Mouse (Mus musculus): ENCODE results near the gene Kif23. TPM values are rescaled to one million over a fixed set of nuclear protein-coding genes. Genes with fewer than 3 reads are reported as not detected.

Kif23 gene
- total RNA-seq (2021), result 10 to 100 TPM in 1 of 2 experiments, 1 to 10 TPM in 1; 7.4 to 11.1 TPM
- long read RNA-seq, partial matches to known transcripts, result 0 of 1 reads
- long read RNA-seq, other reads (novel, unspliced or antisense), result 1 of 1 reads

GRCm38 (mm10) chr9:61946623-61947401 is at the start of gene Kif23:
Kif23 (minus strand) TSS chr9:61946774.
- DNase-seq (ENCODE audit: low spot score in 2 of 2), result peak; percentile 96 to 98

GRCm38 (mm10) chr9:61991158-61991557 is 44.6 kb upstream of the Kif23 start:
- no peak for DNase-seq (ENCODE audit: low spot score in 2 of 2)

- DNase-seq (ENCODE audit: low spot score in 2 of 2), result no peak
Measured at GRCm38 (mm10) chr9:61990738-61991137, 44.2 kb upstream of the Kif23 start.

GRCm38 (mm10) chr9:61986055-61986454 is 39.5 kb upstream of the Kif23 start:
- DNase-seq (ENCODE audit: low spot score in 2 of 2), result no peak

GRCm38 (mm10) chr9:61985183-61985863 is 38.7 kb upstream of the Kif23 start:
- DNase-seq (ENCODE audit: low spot score in 2 of 2), result peak; percentile 73

GRCm38 (mm10) chr9:61982940-61983620 is 36.5 kb upstream of the Kif23 start:
- DNase-seq (ENCODE audit: low spot score in 2 of 2), result no peak

GRCm38 (mm10) chr9:61981876-61982275 is 35.3 kb upstream of the Kif23 start:
- DNase-seq (ENCODE audit: low spot score in 2 of 2), result no peak

- DNase-seq (ENCODE audit: low spot score in 2 of 2), result no peak
Measured at GRCm38 (mm10) chr9:61979983-61980382, 33.4 kb upstream of the Kif23 start.

GRCm38 (mm10) chr9:61977258-61977945 is 30.8 kb upstream of the Kif23 start:
- DNase-seq (ENCODE audit: low spot score in 2 of 2), result no peak

- no peak for DNase-seq (ENCODE audit: low spot score in 2 of 2)
Measured at GRCm38 (mm10) chr9:61972031-61972430, 25.5 kb upstream of the Kif23 start.

GRCm38 (mm10) chr9:61971045-61971444 is 24.5 kb upstream of the Kif23 start:
- DNase-seq (ENCODE audit: low spot score in 2 of 2), result no peak

- DNase-seq (ENCODE audit: low spot score in 2 of 2), result no peak
Measured at GRCm38 (mm10) chr9:61967357-61967756, 20.8 kb upstream of the Kif23 start.

GRCm38 (mm10) chr9:61965987-61966386 is 19.4 kb upstream of the Kif23 start:
- DNase-seq (ENCODE audit: low spot score in 2 of 2), result no peak

- DNase-seq (ENCODE audit: low spot score in 2 of 2), result peak; percentile 86 to 87
Measured at GRCm38 (mm10) chr9:61965411-61965930, 18.9 kb upstream of the Kif23 start.

- DNase-seq (ENCODE audit: low spot score in 2 of 2), result no peak
Measured at GRCm38 (mm10) chr9:61963356-61963755, 16.8 kb upstream of the Kif23 start.

- DNase-seq (ENCODE audit: low spot score in 2 of 2), result no peak
Measured at GRCm38 (mm10) chr9:61961181-61961580, 14.6 kb upstream of the Kif23 start.

- DNase-seq (ENCODE audit: low spot score in 2 of 2), result no peak
Measured at GRCm38 (mm10) chr9:61960753-61961152, 14.2 kb upstream of the Kif23 start.

- DNase-seq (ENCODE audit: low spot score in 2 of 2), result no peak
Measured at GRCm38 (mm10) chr9:61959921-61960569, 13.5 kb upstream of the Kif23 start.

- DNase-seq (ENCODE audit: low spot score in 2 of 2), result no peak
Measured at GRCm38 (mm10) chr9:61954707-61955106, 8.1 kb upstream of the Kif23 start.

GRCm38 (mm10) chr9:61952241-61952640 is 5.7 kb upstream of the Kif23 start:
- DNase-seq (ENCODE audit: low spot score in 2 of 2), result no peak
